Mouse (Mus musculus): ENCODE results near the gene Slc1a2.
A peak's percentile ranks its signal among the peaks of the same experiment; 100 is the strongest.

Slc1a2 gene

DNA sequence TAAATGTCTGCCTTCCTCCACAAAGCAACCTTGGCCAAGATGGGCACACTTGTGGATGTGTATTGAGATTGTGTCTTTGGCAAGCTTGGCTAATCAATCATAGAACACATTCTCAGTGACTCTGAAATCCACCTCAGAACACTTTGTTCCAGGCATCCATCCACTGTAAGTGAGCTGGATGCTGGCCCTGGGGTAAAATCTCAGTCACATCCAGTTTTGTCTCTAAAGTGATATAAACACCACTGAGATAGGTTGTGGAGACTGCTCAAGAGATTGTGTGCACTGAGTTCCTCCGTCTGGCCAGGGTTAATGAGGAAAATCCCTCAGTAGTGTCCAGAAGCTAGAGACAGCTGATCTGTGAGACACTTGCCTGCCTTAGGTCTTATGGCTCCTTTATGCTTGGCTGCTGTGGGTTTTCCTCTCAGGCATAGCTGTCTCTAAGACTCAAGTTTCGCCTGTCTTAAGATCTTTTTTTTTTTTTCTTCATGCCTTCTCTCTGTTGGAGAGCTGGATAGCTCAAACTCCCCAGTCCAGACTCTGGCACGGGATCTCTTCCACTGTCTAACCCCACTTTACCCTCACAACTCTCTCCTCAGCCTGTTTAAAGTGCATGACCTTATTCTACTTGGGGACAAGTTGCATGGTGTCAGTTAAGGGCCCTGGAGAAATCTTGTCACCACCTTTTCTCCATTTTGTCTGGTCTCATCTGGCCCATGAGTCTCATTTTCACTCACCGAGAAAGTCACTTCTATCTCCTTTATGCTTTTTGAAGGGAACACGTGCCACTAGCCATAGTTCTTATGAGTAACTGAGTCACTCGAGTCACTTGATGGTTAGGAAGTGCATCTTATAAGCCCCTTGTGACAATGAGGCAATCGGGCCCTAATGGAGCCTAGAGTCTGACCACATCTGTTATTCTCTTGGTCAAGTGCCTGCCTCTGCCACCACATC, 54.5 kb downstream of the Slc1a2 start:
- DNase-seq (ENCODE audit: low read depth, low spot score) = no peak

DNA sequence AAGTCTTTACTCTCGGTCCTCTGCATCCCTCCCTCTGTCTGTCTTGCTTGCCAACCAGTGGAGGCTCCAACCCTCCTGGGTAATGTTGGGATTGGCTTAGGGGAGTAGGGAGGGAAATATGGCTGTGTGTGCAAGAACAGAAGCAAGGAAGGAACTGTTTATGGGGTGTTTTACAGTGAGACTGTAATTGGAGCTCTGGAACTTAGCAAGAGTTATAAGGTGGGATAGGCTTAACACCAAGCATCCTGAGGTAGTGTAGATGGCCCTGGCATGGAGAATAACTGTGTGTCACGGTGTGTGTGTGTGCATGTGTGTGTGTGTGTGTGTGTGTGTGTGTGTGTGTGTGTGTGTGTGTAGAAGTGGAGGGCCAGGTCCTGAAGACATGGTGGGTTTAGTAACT, 55.9 kb downstream of the Slc1a2 start:
- DNase-seq (ENCODE audit: low read depth, low spot score) = no peak

GRCm38 (mm10) chr2:102715754-102716153, 57.3 kb downstream of the Slc1a2 start:
- no peak for DNase-seq (ENCODE audit: low read depth, low spot score)

DNA sequence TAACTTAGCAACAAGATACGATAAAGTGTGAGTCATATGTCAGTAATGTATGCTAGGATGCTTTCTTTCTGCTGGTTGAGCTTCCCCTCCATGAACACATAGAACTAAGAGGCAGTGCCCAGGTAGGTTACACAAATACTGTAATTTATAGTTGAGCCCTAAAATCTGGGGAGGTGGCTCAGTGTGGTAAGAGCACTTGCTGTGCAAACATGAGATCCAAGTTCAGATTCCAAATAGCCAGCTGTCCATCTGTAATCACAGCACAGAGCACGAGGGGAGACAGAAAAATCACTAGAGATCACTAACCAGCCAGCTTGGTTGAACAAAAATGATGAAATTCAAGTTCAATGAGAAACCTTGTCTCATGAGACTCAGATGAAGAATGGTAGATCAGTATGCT, 63.4 kb downstream of the Slc1a2 start:
- no peak for DNase-seq (ENCODE audit: low read depth, low spot score)

DNA sequence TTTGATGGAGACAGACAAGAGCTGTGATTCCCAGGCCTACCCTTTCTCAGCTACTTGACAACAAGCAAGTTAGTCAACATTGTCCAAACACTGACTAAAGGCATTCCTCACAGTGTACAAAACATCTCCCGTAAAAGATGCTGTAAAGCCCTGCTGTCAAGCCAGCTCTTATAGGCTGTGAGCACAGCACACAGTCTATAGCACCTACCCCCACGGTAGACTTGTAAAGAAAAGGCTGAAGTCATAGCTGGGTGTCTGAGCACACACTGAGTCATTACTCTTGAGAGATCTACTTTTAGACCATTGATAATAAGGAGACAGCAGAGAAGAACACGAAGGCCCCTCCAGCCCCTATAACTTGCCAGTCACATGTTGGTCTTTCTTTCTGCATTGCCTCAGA, 66.6 kb downstream of the Slc1a2 start:
- no peak for DNase-seq (ENCODE audit: low read depth, low spot score)

DNA sequence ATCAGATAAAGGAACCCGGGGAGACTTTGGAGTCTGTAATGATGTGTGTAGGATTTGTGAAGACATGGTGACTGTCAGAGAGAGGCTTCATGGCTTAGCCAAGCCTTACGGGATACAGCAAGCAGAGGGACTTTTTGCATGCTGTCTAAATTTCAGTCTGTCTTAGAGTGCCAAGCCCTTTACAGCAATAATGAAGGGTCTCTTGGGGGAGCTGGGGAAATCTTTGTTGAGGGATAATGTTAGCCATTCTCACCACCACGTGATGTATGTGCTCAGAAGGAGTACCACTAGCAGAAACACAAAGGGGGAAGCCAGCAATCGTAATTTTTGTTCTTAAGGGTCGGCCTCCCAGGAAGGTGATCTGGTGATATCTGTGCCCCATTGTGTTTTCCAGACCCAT, 71.9 kb downstream of the Slc1a2 start:
- DNase-seq (ENCODE audit: low read depth, low spot score) = no peak

GRCm38 (mm10) chr2:102730788-102731187, 72.3 kb downstream of the Slc1a2 start:
- DNase-seq (ENCODE audit: low read depth, low spot score) = no peak

DNA sequence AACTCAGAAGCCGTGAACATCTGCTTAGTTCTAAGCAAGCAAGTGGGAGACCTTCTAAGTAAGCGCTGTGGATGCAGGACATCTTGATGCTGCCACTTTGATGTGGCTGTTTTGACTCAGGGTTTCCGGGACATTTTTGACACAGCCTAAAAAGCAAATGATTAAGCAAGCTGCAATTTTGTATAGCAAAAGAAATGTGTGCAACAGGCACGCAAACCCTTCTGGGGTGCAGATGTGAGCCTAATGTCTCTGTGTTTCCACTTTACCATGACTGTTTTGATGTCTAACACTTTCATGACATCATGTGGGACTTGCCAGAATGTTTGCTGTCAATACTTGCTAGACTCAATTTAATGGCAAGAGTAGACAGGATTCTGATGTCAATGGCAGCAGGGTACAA, 74.7 kb downstream of the Slc1a2 start:
- DNase-seq (ENCODE audit: low read depth, low spot score) = peak; percentile 55

DNA sequence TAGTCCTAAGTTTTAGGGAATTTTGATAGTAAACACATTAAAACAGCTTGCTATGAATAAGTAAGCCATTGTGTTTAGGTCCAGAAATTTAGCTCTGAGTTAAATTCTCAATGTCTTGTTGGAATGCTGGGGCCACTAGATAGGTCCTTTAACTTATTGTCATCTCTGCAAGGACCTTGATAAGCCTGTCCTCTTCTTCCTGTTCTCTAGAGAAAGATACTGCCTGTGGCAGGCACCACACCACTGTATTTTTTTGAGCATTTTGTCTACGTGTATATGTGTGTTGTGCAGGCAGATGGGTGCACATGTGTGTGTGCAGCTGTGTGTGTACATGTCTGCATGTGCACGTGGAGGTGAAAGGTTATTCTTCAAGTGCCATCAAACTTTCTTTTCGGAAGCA, 75.6 kb downstream of the Slc1a2 start:
- no peak for DNase-seq (ENCODE audit: low read depth, low spot score)

DNA sequence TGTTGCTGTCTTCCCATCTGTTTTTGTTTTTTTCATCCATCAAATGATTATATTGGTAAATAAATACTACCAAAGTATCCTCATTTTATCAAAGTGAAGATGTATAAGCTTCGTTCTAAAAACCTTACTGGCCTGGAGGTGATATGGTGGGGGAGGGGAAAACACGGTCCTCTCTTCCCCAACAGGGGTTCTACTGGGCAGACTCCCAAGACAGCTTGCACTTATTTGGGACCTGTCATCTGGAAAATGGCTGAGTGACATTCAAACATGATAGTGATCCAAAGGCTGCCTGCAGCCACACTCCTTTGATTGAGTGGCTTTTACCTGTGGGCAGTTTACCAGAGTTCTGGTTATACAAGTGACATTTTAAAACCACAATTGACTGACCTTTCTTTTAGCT, 76.6 kb downstream of the Slc1a2 start:
- DNase-seq (ENCODE audit: low read depth, low spot score) = no peak

DNA sequence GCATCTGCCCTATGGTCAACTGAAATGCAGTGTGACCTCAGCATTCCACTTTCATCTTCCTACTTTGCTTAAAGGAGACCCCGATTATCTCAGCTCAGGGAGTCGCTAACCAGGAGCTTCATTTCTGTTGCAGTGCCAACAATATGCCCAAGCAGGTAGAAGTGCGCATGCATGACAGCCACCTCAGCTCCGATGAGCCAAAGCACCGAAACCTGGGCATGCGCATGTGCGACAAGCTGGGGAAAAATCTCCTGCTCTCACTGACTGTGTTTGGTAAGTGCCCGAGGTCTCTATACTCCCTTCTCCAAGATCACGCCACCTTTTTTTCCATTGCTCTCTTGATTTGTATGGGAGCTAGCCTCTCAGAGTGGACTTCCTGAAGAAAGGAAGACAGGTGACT, 77.4 kb downstream of the Slc1a2 start:
- DNase-seq (ENCODE audit: low read depth, low spot score) = no peak

DNA sequence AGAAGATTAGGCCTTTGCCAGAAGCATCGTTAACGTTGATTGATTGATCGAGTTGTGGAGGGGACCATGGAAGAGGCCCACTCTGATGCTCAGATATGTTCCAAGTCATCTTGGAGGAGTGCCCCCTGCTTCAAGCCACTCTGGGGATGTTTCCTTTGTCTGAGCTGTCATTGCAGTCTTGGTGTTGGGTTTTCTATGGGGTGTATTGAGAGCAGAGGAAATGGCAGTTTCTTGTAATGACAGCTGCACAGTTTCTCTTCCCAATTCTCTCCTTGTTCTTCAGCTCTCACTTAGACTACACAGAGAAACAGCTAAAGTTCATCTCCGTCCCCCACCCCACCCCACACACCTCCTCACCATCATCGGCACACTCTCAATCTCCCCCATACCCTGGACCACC, 78.0 kb downstream of the Slc1a2 start:
- no peak for DNase-seq (ENCODE audit: low read depth, low spot score)

DNA sequence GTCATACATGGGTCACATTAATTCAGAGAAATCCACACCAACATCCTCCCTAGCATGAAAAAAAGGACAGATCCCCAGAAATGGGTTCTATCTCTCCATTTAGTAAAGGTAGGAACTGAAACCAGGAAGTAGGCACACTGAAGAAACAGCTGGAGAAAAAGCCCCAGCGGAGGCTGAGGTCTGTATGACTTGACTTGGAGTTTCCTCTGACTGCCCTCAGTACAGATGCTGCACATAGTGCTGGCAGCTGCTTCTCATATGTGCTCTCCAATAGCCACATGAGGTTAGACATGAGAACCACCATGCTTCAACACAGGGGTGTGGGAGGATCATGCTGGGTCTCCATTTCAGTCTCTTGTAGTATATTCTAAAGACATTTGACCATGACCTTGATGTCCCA, 80.4 kb downstream of the Slc1a2 start:
- peak; percentile 7 for DNase-seq (ENCODE audit: low read depth, low spot score)

- no peak for DNase-seq (ENCODE audit: low read depth, low spot score)
Observed at GRCm38 (mm10) chr2:102742685-102743084, 84.2 kb downstream of the Slc1a2 start.

DNA sequence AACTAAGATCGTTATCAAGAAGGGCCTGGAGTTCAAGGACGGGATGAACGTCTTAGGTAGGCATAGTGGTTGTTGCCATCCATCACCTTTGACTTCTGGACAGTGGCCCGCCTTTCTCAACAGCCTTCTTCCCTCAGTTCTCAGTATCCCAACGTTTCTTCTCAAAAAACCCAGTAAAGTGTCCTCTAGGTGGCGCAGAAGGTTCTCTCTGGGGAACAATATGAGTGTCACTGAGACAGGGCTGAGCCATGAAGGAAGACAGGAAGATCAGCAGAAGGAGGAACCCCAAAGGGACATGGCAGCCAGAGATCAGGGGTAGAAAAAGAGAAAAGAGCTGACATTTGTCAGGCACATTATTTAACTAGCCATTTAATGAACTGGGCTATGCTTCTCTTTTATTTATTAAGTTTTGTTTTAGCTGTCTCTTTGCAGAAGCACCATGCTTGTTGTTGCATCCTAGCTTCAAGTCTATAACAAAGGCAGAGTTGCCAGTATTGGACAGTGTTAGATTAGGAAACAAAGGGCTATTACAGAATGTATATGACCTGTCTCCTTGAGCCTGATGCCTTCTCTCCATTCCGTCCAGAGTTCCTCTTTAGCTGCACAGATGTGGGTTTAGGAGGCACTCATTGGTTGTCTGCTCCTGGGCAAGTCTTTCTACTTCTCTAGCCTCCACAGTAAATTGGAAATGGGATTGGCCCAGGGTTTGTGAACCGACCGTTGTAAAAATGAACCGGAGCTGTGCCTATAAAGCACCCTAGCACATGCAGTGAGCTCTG, 85.6 kb downstream of the Slc1a2 start:
- peak; percentile 83 for DNase-seq (ENCODE audit: low read depth, low spot score)

DNA sequence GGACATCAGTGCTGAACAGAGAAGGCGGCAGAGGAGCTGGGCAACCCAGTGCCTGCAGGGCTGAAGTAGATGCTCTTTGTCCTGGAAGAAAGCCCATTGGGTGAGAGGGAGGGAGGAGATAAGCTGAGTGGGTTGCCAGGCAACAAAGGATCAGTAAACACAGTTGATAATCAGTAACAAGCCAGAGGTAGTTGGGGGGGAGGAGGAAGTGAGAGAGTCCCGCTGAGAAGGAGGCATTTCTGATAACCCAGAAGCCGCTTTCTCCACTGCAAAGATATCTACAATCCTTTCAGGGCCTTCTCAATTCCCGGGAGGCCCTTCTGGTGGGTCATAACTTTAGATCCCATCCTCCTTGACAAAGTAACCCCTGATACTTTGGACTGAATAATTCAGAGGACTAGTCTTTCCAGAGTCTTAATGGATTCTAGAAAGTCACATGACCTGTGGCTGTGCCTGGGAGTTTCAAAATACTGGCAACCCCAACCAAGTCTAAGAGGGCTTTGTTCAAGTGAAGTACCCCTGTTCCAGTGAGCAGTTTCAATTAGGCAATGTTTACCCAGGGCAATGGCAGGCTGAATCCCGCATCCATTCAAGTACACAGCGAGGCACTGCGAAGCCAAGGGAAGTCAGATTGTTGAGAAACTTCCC, 86.9 kb downstream of the Slc1a2 start:
- peak; percentile 72 for DNase-seq (ENCODE audit: low read depth, low spot score)

GRCm38 (mm10) chr2:102747758-102748157, 89.3 kb downstream of the Slc1a2 start:
- peak; percentile 58 for DNase-seq (ENCODE audit: low read depth, low spot score)

DNA sequence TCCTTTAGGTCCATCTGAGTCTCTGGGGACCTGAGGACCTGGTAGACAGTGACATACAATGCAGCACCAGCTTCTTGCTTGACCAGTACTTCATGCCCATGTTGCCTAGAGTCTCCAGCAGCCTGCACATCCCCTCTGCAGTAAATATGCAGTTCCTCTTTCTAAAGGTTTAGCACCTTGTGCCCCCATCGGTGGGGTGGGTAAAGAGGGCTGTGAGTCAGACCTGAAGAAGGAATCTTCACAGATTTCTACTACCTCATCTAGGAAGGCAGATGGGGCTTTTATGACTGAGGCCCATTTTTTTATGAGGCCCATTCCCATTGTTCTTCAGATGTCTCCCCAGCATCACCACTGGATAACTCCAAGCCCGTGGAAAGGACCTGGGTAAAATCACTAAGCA, 91.5 kb downstream of the Slc1a2 start:
- DNase-seq (ENCODE audit: low read depth, low spot score) = no peak

GRCm38 (mm10) chr2:102751846-102752245, 93.4 kb downstream of the Slc1a2 start:
- no peak for DNase-seq (ENCODE audit: low read depth, low spot score)

- DNase-seq (ENCODE audit: low read depth, low spot score) = no peak
Observed at GRCm38 (mm10) chr2:102757241-102757860, 98.9 kb downstream of the Slc1a2 start.

DNA sequence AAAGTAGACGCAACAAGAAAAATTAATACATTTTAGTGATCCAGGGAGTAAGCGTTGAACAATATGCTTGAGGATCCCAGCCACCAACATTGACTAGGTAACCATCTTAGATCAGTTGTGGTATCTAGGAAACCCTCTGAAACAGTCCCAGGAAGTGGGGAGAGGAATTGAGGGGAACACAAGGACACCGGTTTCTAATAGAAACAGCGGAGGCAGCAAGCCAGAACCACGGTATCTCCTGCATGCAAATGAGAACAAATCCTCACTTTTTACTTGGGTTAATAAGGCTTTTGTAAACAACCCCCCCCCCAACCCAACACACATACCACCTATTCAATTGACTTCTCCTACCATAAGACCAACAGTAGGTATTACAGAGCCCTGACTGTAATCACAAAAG, 101.0 kb downstream of the Slc1a2 start:
- no peak for DNase-seq (ENCODE audit: low read depth, low spot score)

Measured in CD4-positive, CD25-positive, alpha-beta regulatory T cell, adult 2 months (primary cell).